Mouse (Mus musculus): ENCODE data around the gene Slc25a33.

Slc25a33 gene

DNA sequence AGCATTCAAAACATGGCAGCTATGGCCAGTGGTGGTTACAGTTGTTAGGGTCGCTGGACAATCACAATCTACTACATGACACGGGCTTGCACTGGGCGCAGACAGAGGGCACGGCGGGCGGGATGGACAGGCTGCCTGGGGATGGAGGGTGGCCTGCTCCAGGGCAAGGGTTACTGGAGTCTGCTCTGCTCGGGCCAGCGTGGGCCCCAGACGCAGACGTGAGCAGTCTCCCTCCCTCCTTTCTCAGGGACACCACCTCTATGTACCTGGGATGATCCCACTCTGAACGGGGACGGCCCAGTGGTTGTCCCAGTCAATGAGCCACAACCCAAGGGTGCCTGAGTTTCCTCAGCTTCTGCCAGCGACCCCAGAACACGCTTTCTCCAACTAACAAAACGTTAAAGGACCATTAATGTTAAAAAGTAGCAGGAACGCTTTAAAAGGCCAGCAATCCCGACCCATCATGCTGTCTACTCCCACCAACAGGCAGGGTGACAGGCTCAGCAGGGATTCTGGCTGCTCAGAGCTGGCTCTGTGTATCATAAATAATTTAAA is 49.1 kb downstream of the Slc25a33 start:
- no peak for DNase-seq

- DNase-seq: peak; percentile 53 to 55
Measured at GRCm38 (mm10) chr4:149723855-149724731, 50.0 kb downstream of the Slc25a33 start.

DNA sequence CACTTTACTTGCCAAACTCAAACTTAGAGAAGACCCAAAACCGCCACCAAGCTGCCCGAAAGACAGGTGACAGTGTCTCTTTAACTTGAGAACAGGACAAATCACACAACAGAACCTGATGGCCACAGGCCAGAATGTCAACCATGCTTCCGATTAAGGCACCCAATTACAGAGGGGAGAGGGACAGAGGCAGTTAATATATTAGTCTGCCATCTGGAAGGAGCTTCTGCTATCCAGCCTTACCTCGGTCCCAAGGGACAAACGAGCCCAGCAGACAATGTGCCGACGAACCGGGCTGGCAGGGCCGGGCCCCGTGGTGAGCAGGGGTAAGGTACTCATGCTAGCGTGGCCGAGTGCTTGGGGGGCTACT is 51.1 kb downstream of the Slc25a33 start:
- DNase-seq: no peak

- DNase-seq: no peak
Measured at GRCm38 (mm10) chr4:149722104-149723020, 51.7 kb downstream of the Slc25a33 start.

- peak in 1 of 2 experiments; percentile 46 for DNase-seq
Measured at GRCm38 (mm10) chr4:149721163-149721562, 52.9 kb downstream of the Slc25a33 start.

GRCm38 (mm10) chr4:149719686-149720085 is 54.4 kb downstream of the Slc25a33 start:
- peak; percentile 31 to 33 for DNase-seq

GRCm38 (mm10) chr4:149714542-149714941 is 59.5 kb downstream of the Slc25a33 start:
- no peak for DNase-seq

DNA sequence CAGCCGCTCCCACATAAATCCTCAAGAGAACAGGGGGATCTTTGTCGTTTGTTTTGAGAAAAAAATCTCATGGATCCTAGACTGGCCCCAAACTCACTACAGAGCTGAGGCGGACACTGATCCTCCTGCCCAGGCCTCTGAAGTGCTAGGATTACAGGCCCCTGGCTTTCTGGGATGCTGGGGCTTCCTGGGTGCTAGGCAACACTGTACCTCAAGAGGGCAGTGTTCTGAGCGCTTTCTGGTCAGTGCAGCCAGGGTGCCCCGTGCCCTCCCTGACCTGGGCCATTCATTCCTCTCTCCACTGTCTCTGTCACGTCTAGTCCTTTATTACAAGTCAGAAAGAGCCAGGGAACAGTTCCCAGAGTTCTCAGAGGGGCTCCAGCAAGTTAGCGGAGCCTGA is 62.1 kb downstream of the Slc25a33 start:
- peak; percentile 38 to 39 for DNase-seq

GRCm38 (mm10) chr4:149711485-149711884 is 62.6 kb downstream of the Slc25a33 start:
- no peak for DNase-seq

- peak; percentile 67 to 80 for DNase-seq
Measured at GRCm38 (mm10) chr4:149710510-149710909, 63.6 kb downstream of the Slc25a33 start.

GRCm38 (mm10) chr4:149705941-149706340 is 68.1 kb downstream of the Slc25a33 start:
- DNase-seq: peak; percentile 34 to 41

DNA sequence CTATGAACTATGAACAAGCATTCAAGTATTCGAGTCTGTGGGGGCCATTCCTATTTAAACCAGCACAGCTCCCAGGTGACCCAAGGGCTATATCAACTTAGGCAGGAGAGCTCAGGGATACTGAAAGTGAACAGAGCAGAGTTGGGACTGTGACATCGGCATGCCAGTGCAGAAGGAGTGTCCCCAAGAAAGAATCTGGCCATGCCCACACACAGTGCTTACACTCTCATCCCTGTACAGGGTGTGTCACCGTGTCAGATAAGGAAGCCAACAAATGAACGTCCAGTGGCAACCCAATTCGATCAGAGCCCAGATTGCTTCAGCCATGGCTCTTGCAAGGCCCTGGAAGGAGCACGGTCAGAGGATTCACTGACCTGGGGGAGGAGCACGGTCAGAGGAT is 68.8 kb downstream of the Slc25a33 start:
- DNase-seq: no peak

DNA sequence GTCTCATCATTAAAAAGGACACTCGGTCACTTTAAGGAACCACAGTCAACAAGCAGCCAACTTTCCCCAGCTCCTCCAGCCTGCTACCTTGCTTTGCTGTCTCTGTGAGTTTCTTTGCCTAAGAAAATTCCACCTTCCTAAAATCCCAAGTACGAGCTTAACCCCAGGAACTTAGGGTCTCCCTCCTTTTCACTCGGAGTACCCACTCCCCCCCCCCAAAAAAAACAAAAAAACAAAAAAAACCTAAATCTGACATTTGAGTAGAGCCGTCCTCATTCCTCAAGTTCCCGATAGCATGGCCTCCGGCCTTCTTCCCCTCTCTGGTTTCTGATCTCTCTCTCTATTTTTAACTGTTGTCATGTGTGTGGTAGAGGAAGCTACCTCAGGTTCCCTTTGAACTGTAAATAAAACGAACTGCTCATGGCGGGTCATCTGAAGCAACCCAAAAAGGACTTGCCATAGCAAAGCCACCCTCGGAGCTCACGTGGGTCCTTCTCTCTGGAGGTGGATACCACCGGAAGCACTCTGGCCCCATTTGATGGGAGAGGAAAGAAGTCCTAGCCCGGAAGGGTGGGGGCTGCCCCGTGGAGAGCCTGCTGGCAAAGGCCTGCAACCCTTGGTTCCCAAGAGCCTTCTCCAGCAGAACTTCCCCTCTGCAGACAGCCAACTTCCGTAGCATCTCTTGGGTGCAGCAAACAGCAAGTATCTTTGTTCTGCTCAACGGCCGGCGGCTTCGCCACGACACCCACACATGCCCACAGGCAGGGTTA is 71.7 kb downstream of the Slc25a33 start, which contains the start of gene Pik3cd:
Gene Pik3cd (minus strand): TSS at position 362 of the 770 bp plus-strand sequence.
- DNase-seq: peak; percentile 64 to 67

DNA sequence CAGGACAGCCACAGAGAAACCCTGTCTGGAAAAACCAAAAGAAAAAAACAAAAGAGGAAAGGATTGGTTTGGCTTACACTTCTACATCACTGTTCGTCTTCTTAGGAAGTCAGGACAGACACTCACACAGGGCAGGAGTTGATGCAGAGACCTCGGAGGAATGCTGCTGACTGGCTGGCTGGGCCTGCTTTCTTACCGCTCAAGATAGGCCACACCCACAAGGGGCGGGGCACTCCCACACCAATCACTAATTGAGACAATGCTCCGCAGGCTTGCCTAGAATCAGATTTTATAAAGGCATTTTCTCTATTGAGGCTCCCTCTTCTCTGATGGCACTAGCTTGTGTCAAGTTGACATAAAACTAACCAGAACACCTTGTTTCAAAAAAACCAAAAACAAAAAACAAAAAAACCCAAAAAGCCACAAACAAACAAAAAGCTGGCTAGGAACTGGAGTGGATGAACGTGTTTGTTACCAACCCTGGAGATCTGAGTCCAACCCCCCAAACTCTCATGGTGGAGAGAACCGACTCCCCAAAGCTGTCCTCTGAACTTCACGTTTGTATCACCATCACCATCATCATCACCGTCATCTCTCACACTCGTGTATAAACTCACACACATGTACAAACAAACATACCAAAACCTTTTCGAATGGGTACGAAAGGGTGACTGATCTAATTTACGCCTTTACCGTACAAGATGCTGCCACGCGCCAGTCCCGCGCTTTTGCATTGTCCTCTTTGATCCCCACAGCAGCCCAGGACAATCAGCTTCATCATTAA is 72.5 kb downstream of the Slc25a33 start:
- peak; percentile 81 to 85 for DNase-seq

- DNase-seq: no peak
Measured at GRCm38 (mm10) chr4:149699953-149700352, 74.1 kb downstream of the Slc25a33 start.

- peak; percentile 78 to 79 for DNase-seq
Measured at GRCm38 (mm10) chr4:149698197-149698821, 75.8 kb downstream of the Slc25a33 start.

GRCm38 (mm10) chr4:149697506-149698196 is 76.4 kb downstream of the Slc25a33 start:
- peak; percentile 66 to 77 for DNase-seq

DNA sequence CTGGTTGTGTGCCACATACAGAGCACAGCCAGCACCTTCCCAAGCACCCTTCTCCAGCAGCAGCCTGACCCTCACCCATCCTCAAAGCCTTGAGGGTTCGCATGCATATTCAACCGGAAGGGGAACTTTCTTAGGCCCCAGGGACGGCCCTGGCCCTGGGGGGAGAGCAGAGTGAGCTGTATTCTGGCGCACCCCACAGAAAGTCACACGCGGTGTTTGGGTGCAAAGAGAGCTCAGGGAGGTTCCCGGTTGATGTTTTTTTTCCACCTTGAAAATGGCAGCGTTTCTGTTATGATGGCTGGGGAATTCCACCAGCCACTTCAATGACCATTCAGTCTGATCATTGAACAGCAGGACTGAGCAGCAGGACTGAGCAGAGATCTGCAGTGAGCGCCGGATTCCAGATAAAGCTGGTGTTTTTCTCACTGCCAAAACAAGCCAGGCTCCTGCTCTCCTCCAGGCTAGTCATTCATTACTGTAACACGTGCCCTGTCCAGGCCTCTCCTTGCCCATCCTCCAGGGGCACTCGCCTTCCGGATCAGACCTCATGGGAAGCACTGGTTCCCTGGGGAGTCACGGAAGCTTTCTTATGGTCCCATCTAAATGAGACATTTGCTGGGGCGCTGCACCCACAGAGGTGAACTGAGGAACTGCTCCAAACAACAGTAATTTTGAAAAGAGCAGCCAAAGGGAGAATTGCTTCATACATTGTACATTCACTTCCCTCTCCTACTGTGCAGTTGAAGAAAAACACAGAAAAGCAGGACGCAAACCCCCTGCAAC is 77.7 kb downstream of the Slc25a33 start:
- peak; percentile 34 to 44 for DNase-seq
